Mouse (Mus musculus) retina, embryonic 14.5 days (tissue): ENCODE results near the gene Sh3bp5.

Experiments used
- DNase-seq: peaks from one replicate; pipeline ENCODE4 v3.0.0-alpha.2; 2015; ENCODE audit warnings: low spot score

Sh3bp5 gene

DNA sequence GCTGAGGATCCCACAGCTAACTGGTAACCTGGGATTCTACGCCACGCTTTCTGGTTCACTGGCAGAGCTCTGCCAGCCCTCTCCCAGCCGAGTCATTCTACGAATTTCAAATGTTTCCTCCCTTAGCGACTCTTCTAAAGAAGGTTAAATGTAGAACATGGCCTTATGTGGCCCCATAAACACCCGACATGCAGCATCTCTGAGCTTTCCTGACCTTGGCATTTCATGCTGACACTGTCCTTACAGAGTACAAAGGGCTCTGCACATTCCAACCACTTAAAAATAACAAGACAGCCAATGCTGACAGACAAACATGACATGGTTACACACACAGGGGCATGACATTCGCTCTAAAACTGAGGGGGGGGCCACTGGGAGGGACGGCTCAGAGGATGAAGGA lies 27.2 kb downstream of the Sh3bp5 start:
- no peak for DNase-seq

DNA sequence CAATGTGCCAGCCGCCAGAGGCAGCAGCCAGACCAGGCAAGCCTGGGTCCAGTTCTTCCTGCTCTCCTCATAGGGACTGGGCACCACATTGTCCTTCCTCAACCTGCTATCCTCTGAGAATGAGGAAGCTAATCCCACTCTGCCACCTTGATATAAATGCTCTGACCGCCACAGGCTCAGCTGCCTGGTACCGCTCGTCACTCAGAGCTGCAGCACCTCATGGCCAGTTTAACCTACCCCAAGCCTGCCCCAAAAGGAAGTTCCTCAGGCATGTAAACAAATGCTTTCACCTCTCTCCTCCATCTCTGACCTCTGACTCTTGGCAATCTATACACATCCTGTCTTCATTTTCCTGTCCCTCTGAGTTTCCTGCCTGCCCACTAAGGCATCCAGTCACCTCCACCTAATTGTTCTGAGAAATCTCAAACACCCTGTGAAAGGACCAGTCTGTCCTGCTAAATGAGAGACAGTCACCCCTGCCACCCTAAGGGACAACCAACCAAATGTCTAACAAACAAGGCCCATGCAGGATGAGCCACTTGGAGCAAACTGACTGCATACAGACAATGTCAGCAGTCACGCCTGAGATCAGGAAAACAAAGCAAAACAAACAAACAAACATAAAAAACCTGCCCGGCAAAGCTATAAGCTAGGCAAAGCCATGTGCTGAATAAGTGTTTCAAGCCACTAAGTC lies 27.8 kb downstream of the Sh3bp5 start:
- DNase-seq = no peak

DNA sequence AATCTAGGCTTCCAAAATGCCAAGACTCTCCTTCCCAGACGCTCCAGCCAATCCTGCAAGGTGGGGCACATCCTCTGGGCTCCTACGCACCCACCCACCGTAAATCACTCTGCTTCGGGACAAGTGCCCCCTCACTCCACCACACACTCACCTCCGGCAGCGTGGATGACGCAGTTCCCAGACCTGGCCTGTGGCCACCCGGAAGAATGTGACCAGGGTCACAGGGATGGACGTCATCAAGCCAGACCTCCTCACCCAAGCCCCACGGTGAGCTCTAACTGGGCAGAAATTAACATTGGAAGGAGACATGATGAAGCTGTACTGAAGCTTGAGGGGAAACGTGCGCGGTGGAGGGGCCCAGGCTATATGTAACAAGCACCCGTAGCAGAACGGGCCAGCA lies 28.7 kb downstream of the Sh3bp5 start:
- DNase-seq = no peak

DNA sequence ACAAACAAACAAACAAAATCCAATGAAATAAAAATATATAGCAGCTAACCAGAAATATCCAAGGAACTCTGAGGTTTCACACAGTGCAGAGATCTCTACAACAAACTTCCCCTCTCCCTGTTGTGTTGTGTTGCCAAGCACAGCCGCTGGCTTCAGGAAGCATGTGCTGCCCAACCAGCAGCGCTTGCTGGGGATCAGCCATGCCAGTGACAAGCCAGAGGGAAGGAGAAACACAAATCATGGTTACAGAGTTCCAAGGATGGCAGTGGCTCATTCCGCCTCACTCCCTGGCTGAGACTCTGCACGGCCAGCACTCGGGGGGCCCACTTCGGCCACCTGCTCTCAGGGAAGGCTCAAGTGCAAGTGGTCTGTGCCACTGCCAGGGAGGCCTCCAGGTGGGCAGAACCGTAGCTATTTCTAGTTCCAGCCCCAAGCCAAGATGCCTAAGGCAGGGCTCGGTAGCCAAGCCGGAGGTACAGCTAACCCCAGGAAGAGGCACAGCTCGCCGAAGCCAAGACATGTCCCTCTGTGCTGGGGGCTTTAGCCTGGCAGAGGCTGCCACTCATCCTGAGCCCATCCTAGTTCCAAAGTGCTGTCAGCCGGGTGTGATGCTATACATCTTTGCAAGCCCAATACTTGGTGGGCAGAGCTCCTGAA lies 29.6 kb downstream of the Sh3bp5 start:
- no peak for DNase-seq

DNA sequence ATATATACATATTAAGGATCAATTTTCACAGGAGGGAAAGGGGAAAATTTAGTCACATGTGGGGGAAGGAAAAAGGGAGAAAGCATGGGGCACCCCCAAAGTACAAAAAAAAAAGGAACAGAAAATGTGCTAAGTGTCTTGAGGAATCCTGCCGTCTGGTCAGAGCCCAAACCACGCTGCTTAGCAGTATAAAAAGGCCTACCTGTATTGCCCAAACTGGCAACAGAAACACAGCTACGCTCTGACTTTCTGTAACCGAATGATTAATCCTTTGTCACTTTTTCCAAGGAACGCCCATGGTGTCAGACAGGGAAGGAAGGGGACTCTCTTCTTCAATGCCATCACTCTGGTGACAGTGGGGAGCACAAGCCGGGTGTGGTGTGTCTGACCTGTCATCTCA lies 30.2 kb downstream of the Sh3bp5 start:
- DNase-seq = no peak

DNA sequence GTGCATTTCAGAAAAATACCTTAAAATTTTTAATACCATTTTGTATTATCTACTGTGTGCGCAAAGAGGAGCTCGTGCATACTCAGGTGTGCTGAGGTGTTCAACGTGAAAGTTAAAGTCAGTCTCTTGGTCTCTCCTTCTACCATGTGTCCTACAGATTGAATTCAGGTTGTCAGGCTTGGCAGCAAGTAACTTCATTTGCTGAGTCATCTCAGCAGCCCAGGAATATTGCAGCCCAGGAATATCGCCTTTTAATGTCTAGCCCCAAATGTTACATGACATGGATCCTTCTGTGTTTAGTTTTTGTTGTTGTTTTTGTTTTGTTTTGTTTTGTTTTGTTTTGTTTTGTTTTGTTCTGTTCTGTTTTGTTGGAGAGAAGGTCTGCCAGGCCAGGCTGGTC lies 31.2 kb downstream of the Sh3bp5 start:
- DNase-seq = no peak

DNA sequence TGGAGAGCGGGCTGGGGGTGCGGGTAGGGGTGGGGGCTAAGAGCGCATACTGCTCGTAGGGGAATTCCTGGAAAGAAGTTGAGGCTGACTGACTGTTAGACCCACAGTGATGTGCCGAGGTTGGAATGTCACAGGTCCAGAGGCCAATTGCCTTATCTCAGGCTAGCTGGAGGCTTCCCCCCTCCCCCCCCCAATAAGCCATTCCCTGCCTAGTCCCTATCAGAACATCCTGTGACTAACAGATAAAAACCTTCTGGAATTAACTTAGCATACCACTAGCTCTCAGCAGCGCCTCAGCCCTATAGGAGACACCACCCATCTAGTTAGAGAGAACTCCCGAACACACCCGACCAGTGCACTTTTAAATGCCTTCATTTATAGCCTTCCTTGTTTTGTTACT lies 31.9 kb downstream of the Sh3bp5 start:
- no peak for DNase-seq

DNA sequence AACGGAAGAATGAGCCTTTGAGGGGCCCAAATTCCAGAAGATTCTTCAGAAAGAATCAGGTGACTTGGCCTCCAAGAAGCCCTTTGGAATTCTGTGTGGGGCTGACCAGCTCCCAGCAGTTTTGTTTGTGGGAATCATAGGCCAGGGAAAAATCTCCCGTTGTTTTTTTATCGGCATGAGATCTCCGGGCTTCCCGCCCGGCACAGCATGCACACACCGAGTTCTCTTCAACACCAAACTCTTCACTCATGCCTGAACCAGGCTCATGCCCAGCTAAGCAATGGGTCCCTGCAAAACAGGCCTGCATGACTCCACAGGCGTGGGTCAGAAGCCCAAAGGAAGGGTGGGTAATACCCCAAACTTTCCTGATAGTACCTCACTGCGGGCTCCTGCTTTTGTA lies 32.3 kb downstream of the Sh3bp5 start:
- no peak for DNase-seq

DNA sequence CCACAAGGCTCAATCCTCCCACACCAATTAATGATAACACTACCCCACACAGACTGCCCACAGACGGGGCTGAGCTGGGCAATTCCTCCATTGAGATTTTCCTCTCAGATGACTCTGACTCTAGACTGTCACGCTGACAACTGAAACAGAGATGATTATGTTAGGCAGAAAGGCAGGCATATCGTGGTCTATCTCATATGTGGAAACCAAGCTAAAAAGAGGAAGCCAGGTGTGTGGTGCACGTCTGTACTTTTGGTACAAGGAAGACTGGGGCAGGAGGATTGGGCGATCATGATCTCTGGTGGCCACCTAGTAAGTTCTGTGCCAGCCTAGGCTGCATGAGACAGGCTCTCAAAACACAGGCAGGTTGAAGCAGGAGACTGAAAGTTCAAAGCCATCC lies 33.2 kb downstream of the Sh3bp5 start:
- no peak for DNase-seq

DNA sequence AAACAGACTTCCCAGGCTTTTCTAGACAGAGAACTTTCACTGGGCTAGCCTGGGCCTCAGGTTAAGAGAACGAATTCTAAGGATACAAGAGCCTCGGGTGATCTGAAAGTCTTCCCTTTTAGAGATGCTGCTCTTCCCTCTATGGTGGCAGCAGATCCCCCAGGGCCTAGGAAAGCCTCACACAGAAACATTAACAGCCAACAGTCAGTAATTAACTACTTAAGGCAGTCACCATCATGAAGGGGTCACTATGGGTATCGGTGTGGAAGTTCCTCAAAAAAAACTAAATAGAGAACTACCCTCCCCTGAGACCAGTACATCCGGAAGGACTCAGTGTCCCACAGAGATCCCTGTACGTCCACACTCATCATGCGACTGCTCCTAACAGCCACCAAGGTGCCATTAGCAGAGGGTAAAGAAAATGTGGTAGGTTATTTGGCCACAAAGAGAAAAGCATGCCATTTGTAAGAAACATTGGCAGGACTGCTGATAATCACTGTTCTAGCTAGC lies 33.9 kb downstream of the Sh3bp5 start:
- DNase-seq = no peak

DNA sequence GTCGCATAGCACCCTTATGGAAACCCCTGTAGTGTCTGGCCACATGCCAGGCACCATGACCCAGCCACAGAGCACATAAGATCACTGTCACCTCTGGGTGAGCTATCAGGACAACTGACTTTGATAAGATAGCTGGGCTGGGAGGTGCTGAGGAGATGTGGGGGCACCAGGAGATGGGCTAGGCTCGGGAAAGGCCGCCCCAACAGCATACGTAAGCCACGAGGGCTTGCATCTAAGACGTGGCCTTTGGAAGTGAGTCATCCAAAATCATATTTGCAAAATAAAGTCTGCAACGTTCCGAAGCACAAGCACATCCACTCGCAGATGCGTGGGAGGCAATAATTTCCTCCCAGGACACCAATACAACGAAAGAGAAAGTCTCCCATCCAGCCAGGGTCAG lies 35.0 kb downstream of the Sh3bp5 start:
- DNase-seq = no peak

DNA sequence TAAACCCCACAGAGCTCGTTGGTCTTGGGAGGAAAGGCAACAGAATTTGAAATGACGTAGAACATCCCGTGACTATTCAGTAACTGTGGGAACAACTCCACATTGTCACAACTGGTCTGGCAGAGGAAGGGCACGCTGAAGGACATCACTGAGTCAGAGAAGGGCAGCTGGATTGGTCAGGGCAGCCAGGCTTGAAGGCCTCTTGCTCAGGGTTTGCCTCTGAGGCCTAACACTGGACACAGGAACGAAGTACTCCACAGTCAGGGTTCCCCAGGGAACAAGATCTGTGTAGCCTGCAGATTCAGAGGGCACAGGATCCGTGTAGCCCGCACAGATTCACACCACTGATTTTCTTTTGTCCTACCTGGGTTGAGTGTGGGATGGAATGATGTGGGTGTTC lies 35.6 kb downstream of the Sh3bp5 start:
- DNase-seq = no peak

DNA sequence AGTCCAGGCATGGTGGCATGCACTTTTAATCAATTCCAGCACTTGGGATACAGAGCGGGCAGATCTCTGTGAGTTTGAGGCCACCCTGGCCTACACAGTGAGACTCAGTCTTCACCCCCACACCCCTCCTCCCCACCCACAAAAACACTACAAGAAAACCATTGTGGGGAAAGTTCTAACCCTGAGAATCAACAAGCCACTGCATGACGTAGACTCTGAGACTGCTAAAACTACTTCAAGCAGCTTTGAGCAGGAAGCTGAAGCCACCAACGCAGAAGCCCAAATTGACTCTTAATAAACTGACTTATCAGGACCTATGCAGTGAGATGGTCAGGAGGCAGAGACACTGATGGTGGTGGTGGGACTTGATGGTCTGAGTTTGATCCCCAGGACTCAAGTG lies 36.6 kb downstream of the Sh3bp5 start:
- DNase-seq = no peak

DNA sequence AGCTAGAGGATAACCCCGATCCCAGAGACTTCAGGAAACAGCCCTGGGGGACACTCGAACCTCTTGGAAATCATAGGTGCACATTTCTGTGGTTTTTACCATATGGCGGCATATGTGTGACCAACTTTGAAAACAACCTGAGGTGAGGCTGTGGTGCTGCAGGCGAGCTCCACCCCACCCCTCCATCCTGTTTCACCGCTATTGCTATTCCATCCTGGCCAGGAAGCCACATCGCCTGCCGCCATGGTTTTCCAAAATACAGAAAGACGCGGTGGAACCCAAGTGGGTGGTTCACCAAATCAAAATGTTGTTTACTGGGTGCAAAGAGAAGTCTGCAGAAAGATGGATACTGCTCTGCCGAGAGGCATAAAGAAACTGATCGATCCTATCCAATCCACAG lies 37.1 kb downstream of the Sh3bp5 start:
- DNase-seq = no peak

DNA sequence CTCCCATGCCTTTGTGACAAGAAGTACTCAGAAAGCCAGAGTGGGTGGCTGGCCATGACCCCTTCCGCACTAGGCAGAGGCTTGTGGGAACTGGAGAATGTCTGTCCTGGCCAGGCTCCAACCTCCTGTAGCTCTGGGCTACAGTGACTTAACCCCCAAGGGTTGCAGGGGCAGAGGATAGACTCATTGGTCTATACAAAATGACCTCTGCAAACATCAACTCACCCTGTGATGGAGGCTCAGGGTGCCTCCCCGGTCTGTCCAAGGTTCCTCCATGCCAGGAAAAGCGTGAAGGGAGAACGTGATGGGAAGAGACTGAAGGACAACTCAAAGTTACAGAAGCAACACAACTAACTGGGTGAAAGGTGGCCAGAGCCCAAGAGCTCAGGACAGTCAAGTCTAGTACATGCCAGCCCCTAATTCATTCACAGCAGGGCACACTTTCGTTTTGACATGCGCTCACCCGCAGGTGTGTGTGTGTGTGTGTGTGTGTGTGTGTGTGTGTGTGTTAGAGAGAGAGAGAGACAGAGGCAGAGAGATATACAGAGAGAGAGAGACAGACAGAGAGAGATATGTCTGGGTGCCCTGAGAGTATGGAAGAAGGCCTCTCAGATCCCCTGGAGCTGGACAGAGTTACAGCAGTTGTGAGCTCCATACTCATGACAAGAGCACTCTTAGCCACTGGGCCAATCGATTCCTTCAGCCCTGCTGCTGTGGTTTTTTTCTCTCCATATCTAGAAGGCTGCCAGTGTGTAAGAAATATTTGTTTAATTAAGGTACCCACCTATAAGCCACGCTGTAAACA lies 37.9 kb downstream of the Sh3bp5 start:
- no peak for DNase-seq

DNA sequence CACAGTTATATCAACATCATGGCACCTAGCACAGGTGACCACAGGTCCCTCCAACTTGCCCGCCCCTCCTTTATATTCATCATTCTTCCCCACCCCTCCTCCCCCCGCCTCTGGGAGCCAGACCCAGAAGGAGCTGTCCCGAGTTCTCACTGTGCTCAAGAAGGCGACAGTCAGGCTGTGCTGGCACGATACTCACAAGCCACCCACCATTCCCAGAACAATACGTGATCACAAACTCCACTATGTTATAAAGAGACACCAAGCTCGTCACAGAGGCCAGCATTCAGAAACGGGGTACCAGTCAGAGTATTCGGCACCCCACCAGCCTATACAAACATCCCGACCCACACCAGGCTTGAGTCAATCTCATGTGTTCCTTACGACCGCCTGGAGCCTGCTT lies 38.5 kb downstream of the Sh3bp5 start:
- no peak for DNase-seq

DNA sequence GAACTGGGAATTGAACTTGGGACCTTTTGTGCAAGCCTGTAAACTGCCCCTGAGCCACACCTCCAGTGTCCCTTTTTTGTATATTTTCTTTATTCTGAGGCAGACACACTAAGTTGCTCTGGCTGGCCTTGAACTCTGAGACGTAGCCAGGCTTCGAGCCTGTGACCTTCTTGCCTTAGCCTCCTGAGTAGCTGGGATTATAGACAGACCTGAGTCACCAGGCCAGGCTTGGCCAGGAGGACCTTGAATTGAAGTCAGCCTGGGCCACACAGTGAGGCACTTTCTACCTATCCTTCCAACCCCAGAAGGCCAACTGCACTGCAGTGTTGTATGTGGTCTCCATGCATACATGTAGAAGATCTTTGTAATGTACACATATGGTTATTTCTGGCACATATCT lies 39.5 kb downstream of the Sh3bp5 start:
- DNase-seq = no peak

DNA sequence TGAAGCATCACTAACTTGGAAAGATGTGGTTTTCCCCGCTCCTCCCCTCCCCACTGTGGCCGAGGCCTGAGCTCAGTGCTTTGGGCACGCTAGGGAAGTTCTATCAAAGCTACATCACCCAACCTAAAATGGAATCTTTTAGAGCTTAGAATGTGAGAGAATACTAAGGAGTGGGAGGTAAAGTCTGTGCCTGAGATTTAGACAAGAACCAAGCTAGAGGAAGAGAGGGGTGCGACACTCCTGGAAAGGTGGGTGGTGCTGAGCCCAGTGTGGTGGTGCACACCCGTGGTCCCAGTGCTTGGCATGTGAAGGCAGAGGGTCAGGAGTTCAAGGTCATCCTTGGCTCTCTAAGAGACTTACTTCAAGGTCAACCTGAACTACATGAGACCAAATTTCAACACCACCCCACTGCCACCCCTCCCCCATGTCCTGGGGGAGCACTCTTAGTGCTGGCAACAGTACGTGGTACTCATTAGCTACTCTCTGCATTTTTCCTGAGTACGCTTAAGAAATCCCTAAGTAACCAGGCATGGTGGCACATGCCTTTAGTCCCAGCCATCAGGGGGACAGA lies 40.2 kb downstream of the Sh3bp5 start:
- no peak for DNase-seq

DNA sequence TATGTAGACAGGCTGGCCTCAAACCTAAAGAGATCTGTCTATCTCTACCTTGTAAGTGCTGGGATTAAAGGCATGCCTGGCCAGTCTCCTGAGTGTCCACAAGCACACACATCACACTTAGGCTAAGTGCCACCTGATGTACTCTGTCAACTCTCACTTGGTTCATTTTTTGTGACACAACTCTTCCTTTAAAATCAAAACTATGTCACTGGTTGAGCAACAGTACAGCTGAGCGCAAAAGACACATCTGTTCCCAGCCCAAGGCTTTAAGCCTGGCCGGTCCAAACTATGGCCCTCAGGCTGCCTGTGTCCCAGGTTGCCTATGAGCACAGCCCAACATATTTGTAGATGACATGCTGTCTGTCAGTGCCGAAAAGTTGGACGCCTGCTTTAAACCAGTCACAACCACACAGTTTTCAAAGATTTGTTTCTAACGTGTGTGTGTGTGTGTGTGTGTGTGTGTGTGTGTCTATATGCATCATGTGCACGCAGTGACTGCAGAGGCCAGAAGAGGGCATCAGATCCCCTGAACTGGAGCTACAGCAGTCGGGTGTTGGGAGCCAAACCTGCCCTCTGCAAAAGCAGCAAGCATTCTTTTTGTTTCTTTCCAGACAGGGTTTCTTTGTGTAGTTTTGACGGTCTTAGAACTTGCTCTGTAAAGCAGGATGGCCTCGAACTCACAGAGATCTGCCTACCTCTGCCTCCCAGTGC lies 40.9 kb downstream of the Sh3bp5 start:
- no peak for DNase-seq

DNA sequence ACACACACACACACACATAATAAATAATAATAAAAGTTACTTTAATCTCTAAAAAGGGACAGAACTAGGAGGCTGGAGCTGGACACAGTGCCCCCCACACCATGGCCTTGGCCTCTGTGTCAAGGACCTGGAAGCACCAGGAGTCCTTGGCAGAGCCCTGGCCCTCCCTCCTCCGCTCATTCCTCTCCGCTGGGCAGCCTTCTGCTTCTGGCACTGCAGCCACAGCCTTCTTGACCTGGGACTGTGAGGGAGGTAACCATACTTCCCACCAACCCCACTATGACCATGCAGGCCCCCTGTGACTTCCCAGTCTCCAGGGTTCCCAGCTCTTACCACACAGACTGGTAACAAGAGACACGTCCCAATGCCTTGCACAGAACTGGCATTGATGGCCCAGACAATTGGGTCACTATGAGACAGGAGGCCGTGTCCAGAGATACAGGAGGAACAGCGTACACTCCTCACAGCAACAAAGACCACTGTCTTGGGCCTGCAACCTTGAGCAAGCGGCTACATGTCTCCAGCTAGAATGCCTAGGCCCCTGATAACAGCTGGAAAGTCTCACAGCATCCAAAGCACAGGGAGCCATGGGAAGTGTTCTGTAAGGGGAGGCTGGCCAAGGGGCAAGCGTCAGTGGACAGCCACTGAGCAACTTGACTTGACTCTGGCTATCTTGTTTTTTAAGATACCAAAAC lies 41.8 kb downstream of the Sh3bp5 start:
- DNase-seq = no peak

DNA sequence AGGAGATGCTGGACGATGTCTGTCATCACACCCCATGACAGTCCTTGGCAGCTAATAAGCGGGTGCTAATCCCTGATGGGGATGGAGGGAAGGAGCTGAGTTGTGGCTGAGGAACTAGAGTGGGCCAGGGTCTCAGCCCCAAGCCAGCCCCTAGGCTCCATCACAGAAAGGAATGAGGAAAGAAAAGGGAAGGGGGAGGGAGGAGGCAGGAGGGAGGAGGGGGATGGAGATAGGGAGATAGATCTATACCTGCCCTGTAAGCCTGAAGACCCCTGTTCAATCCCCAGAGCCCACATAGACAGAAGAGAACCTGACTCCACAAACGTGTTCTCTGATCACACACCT lies 42.4 kb downstream of the Sh3bp5 start:
- DNase-seq = no peak
